Mouse (Mus musculus): Measurements from ENCODE around the gene Adgrg4.

Gene Adgrg4

GRCm38 (mm10) chrX:56869863-56870262 is at the start of gene Adgrg4:
Gene Adgrg4, plus strand, starts transcription at chrX:56870163.
- no peak for DNase-seq (ENCODE audit: low spot score)

GRCm38 (mm10) chrX:56821765-56822603 is 48.0 kb upstream of the Adgrg4 start, which contains the start of gene Map7d3:
Gene Map7d3, minus strand, starts transcription at chrX:56822326.
- DNase-seq (ENCODE audit: low spot score) = no peak

- no peak for DNase-seq (ENCODE audit: low spot score)
Observed at GRCm38 (mm10) chrX:56827492-56827891, 42.5 kb upstream of the Adgrg4 start.

- no peak for DNase-seq (ENCODE audit: low spot score)
Observed at GRCm38 (mm10) chrX:56835842-56836241, 34.1 kb upstream of the Adgrg4 start.

- DNase-seq (ENCODE audit: low spot score) = peak; percentile 9
Observed at GRCm38 (mm10) chrX:56839369-56839768, 30.6 kb upstream of the Adgrg4 start.

- peak; percentile 7 for DNase-seq (ENCODE audit: low spot score)
Observed at GRCm38 (mm10) chrX:56841255-56841654, 28.7 kb upstream of the Adgrg4 start.

- DNase-seq (ENCODE audit: low spot score) = no peak
Observed at GRCm38 (mm10) chrX:57012891-57013290, 142.9 kb downstream of the Adgrg4 start.

GRCm38 (mm10) chrX:57042774-57043173 is 172.8 kb downstream of the Adgrg4 start, which contains the start of gene Brs3:
Gene Brs3, plus strand, starts transcription at chrX:57043074.
- no peak for DNase-seq (ENCODE audit: low spot score)

- DNase-seq (ENCODE audit: low spot score) = no peak
Observed at GRCm38 (mm10) chrX:57043869-57044268, 173.9 kb downstream of the Adgrg4 start.

Measured in layer of hippocampus, adult 11-12 months (tissue).